ENCODE assay signal across 8 mouse cellular contexts in genomic region chr19:24958531-24958930, GRCm38 (mm10). TPM values are rescaled to one million over a fixed set of nuclear protein-coding genes. Genes with fewer than 3 reads are reported as not detected.
DNase-seq lines count a peak whose midpoint lies in the region; ATAC-seq lines count a peak whose summit lies in the region.

No protein-coding gene starts in this region.

- no peak for ATAC-seq in cerebellum, adult (ENCODE audit: insufficient number of reproducible peaks, low FRiP score, low TSS enrichment)

- intact Hi-C loops in left cerebral cortex, postnatal 14 days (cut with DNase I): loop anchor here (5.0 kb wide), 1 partner anchor 669 kb away; no protein-coding TSS in a partner anchor

- DNase-seq in cerebellum, postnatal 10 days: peak; percentile 46 to 78
- DNase-seq in left cerebral cortex, postnatal 14 days (ENCODE audit: low spot score in 2 of 2): peak; percentile 64 to 76
- DNase-seq in left cerebral cortex, adult 8-10 months (ENCODE audit: low spot score in 2 of 2): no peak
- peak; percentile 48 for DNase-seq in c-Kit-negative CD71-positive TER-119-positive erythroid progenitor cells, embryonic 14.5 days (ENCODE audit: low read depth, low spot score)
- peak; percentile 36 to 38 for DNase-seq in natural killer cell, adult 2 months (ENCODE audit: low spot score in 2 of 2)
- no peak for DNase-seq in spleen, postnatal 14 days (ENCODE audit: low spot score in 2 of 2)
- no peak for DNase-seq in cerebellum, adult 11-12 months

RNA-seq across cellular contexts. Expression of gene Cbwd1, which starts 2.9 kb away (rescaled TPM):
- 10 to 100 TPM; 11.5 to 12.3 TPM for total RNA-seq in left cerebral cortex, postnatal 14 days (2021)
- 10 to 100 TPM; 12.2 to 15.8 (median 15.3) TPM for total RNA-seq in left cerebral cortex, adult 8-10 months (2022)

RNA-seq across cellular contexts. Expression of gene Dock8, which starts 40.8 kb away (rescaled TPM):
- 1 to 10 TPM; 2.7 to 5.1 TPM for total RNA-seq in left cerebral cortex, postnatal 14 days (2021)
- total RNA-seq in left cerebral cortex, adult 8-10 months (2022): 1 to 10 TPM; 3.2 to 9.1 (median 4.0) TPM

RNA-seq across cellular contexts. Expression of gene Foxd4, which starts 57.5 kb away (rescaled TPM):
- not detected for total RNA-seq in left cerebral cortex, postnatal 14 days (2021)
- not detected for total RNA-seq in left cerebral cortex, adult 8-10 months (2022)

Comparison
In these comparisons a context has a peak if more than half of its experiments do, and no peak if none do; other contexts are left out.
1. DNase-seq: peak in cerebellum, postnatal 10 days (2 of 2), left cerebral cortex, postnatal 14 days (2 of 2), c-Kit-negative CD71-positive TER-119-positive erythroid progenitor cells, embryonic 14.5 days (single experiment) and natural killer cell, adult 2 months (2 of 2); none in left cerebral cortex, adult 8-10 months (0 of 2), spleen, postnatal 14 days (0 of 2) and cerebellum, adult 11-12 months (single experiment).